Mouse (Mus musculus): ENCODE results near the gene Gm9936. TPM values are rescaled to one million over a fixed set of nuclear protein-coding genes. Genes with fewer than 3 reads are reported as not detected.
A peak's percentile ranks its signal among the peaks of the same experiment; 100 is the strongest.
"Not testable (repeated sequence)": the region's sequence is repeated elsewhere in the genome, so short reads cannot be mapped to it uniquely, and the experiment has no call there.

Gm9936 gene
- polyA plus RNA-seq, 1 experiment from 2014 or later = 0.28 TPM

- Histone ChIP-seq H3K4me1 (peaks cover 25% of the 10 kb centered on the region), H3K27me3 (no peaks in the 10 kb centered on the region), H3K4me3 (no peak overlapping the region), H3K9me3 (no peaks in the 10 kb centered on the region), H3K27ac (no peak overlapping the region), H3K9ac (no peak overlapping the region), H3K36me3 (no peaks in the 10 kb centered on the region), H3K4me2 (replicated peaks) (no peak overlapping the region)
- WGBS = 61% methylated on average over 6 of the region's 6 CpGs
- no peak for ATAC-seq (ENCODE audit: low FRiP score, low read depth)
Measured at GRCm38 (mm10) chr5:114876331-114876730, 17.8 kb upstream of the Gm9936 start.

- no peak for ATAC-seq (ENCODE audit: low FRiP score, low read depth)
- Histone ChIP-seq H3K27me3 (no peaks in the 10 kb centered on the region), H3K4me1 (peaks cover 25% of the 10 kb centered on the region), H3K27ac (no peak overlapping the region), H3K9ac (no peak overlapping the region), H3K4me2 (replicated peaks) (no peak overlapping the region), H3K9me3 (no peaks in the 10 kb centered on the region), H3K4me3 (no peak overlapping the region), H3K36me3 (no peaks in the 10 kb centered on the region)
- 53% methylated on average over 6 of the region's 6 CpGs for WGBS
Measured at GRCm38 (mm10) chr5:114875858-114876257, 17.4 kb upstream of the Gm9936 start.

GRCm38 (mm10) chr5:114865279-114865678 lies 6.8 kb upstream of the Gm9936 start:
- no peaks in the 10 kb centered on the region for H3K4me1 ChIP-seq
- no peak overlapping the region for H3K27ac ChIP-seq
- H3K4me2 ChIP-seq (replicated peaks) = no peak overlapping the region
- H3K9me3 ChIP-seq = peaks cover 16% of the 10 kb centered on the region
- H3K27me3 ChIP-seq = 0 out of 2 replicates have a peak, but pooled peaks cover 3% of the 10 kb centered on the region
- H3K4me3 ChIP-seq = no peak overlapping the region
- no peak for ATAC-seq (ENCODE audit: low FRiP score, low read depth)
- no peaks in the 10 kb centered on the region for H3K36me3 ChIP-seq
- 88% methylated on average over 12 of the region's 12 CpGs for WGBS
- no peak overlapping the region for H3K9ac ChIP-seq

DNA sequence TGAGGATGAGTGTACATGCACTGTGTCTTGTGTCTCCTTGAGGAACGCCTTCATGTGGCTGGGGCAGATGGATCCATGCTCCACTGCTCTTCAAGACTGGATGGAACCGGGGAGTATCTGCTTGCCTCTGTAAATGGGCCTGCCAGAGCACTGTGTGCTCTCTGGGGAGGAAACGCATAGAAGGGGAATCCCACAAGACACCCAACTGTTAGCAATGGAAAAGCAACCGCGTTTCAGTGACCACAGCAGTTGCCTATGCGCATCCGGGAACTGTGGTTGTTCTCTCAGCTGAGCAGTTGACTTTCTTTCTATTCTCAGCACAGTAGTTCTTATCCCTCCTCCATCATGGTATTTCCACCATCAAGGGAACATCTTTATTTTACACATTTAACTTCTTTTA lies 6.3 kb upstream of the Gm9936 start:
- no peak for ATAC-seq (ENCODE audit: low FRiP score, low read depth)
- no peak overlapping the region for H3K4me2 ChIP-seq (replicated peaks)
- no peaks in the 10 kb centered on the region for H3K36me3 ChIP-seq
- H3K4me1 ChIP-seq = no peaks in the 10 kb centered on the region
- no peak overlapping the region for H3K27ac ChIP-seq
- H3K27me3 ChIP-seq = 0 out of 2 replicates have a peak, but pooled peaks cover 3% of the 10 kb centered on the region
- no peak overlapping the region for H3K4me3 ChIP-seq
- H3K9me3 ChIP-seq = peaks cover 16% of the 10 kb centered on the region
- 81% methylated on average over 7 of the region's 7 CpGs for WGBS
- H3K9ac ChIP-seq = no peak overlapping the region

DNA sequence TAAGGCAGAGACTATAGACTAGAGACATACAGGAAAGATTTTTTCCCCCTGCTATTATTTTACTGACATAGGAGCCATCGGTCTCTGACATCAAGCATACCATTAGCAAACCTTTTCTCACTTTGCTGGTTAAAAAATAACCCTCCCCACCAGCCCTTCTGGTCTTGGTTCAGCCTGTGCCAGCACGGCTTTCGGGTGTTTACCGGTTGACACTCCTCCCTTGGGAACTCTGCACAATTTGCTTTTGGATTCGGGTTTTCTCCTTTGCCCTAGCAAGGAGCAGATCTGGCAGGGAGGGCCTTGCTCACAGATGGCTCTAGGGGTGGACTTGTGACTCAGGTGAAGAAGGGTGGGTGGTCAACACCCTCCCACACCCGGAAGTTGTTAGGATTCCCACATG lies 3.2 kb upstream of the Gm9936 start:
- no peak overlapping the region for H3K4me2 ChIP-seq (replicated peaks)
- no peaks in the 10 kb centered on the region for H3K9me3 ChIP-seq
- H3K27ac ChIP-seq = no peak overlapping the region
- no peak overlapping the region for H3K4me3 ChIP-seq
- no peak overlapping the region for H3K9ac ChIP-seq
- H3K36me3 ChIP-seq = no peaks in the 10 kb centered on the region
- H3K4me1 ChIP-seq = no peaks in the 10 kb centered on the region
- 78% methylated on average over 6 of the region's 6 CpGs for WGBS
- no peak for ATAC-seq (ENCODE audit: low FRiP score, low read depth)
- H3K27me3 ChIP-seq = peaks cover 18% of the 10 kb centered on the region

DNA sequence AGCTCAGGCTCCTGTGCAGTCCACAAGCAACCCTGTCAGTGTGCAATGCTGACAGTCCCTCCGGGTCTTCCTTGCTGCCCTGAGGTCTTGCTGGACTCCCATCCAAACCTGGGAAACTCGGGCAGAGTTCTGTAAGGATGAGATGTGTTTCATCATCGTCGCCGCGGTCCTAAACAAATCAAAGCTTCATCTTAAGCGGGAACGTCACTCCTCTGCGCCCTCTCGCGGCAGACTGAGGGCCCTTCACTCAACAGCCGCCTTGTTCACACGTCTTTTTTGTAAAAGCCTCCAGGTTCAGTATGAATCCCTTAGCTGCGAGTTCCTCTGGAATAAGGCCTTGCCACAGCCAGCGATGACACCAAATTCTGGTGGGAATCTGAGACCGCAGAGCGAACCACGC lies 771 bp upstream of the Gm9936 start:
- peak overlapping the region; percentile 68 for H3K4me2 ChIP-seq (replicated peaks)
- peaks cover 21% of the 10 kb centered on the region for H3K27me3 ChIP-seq
- peak overlapping the region; percentile 45; the same call in 1 of the 2 replicates for H3K9ac ChIP-seq
- ATAC-seq (ENCODE audit: low FRiP score, low read depth) = no peak
- no peaks in the 10 kb centered on the region for H3K36me3 ChIP-seq
- peak overlapping the region; percentile 38 for H3K4me3 ChIP-seq
- H3K9me3 ChIP-seq = no peaks in the 10 kb centered on the region
- peaks cover under 1% of the 10 kb centered on the region; the same call in 1 of the 2 replicates for H3K4me1 ChIP-seq
- 6% methylated on average over 18 of the region's 18 CpGs for WGBS
- H3K27ac ChIP-seq = no peak overlapping the region

DNA sequence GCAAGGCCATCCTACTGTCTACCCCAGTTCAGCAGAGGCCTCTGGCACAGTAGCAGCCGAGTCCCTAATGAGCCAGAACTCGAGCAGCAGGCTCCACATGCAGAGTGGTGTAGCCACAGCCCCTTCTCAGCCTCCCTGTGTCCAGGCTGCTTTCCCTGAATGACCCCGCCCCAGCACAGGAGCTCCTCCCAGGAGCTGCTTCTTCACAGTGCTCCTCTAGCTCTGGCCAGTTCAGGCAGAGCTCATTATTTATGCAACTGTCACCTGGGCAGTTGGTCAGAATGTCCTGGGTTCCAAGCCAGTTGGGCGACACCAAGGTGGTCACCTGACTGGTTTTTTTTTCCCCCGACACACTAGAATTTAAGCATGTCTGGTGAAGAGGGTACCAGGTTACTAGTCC lies 5.1 kb downstream of the Gm9936 start, which contains the start of gene 4930519G04Rik:
4930519G04Rik (plus strand) TSS at position 301 of the 400 bp plus-strand sequence.
- not testable (repeated sequence) for H3K9me3 ChIP-seq; H3K36me3 ChIP-seq; H3K4me3 ChIP-seq; H3K4me1 ChIP-seq; H3K4me2 ChIP-seq (replicated peaks); H3K27ac ChIP-seq; H3K9ac ChIP-seq; ATAC-seq (ENCODE audit: low FRiP score, low read depth)
- WGBS = 71% methylated on average over 3 of the region's 5 CpGs
- H3K27me3 ChIP-seq = peaks cover 18% of the 10 kb centered on the region

GRCm38 (mm10) chr5:114851565-114852236 lies 6.8 kb downstream of the Gm9936 start:
- H3K9me3 ChIP-seq = no peaks in the 10 kb centered on the region
- H3K9ac ChIP-seq = no peak overlapping the region
- H3K36me3 ChIP-seq = no peaks in the 10 kb centered on the region
- H3K27me3 ChIP-seq = 0 out of 2 replicates have a peak, but pooled peaks cover 3% of the 10 kb centered on the region
- 80% methylated on average over 20 of the region's 20 CpGs for WGBS
- no peak overlapping the region for H3K4me3 ChIP-seq
- ATAC-seq (ENCODE audit: low FRiP score, low read depth) = no peak
- peaks cover 4% of the 10 kb centered on the region; the same call in 1 of the 2 replicates for H3K4me1 ChIP-seq
- no peak overlapping the region for H3K4me2 ChIP-seq (replicated peaks)
- no peak overlapping the region for H3K27ac ChIP-seq

GRCm38 (mm10) chr5:114844371-114844770 lies 14.1 kb downstream of the Gm9936 start:
- H3K9ac ChIP-seq; H3K4me3 ChIP-seq; H3K27ac ChIP-seq; H3K9me3 ChIP-seq; H3K27me3 ChIP-seq; H3K36me3 ChIP-seq; H3K4me2 ChIP-seq (replicated peaks); ATAC-seq (ENCODE audit: low FRiP score, low read depth): not testable (repeated sequence)
- H3K4me1 ChIP-seq = peaks cover 17% of the 10 kb centered on the region
- WGBS = 57% methylated on average over 2 of the region's 2 CpGs

GRCm38 (mm10) chr5:114842674-114843073 lies 15.8 kb downstream of the Gm9936 start:
- 61% methylated on average over 5 of the region's 5 CpGs for WGBS
- no peaks in the 10 kb centered on the region for H3K9me3 ChIP-seq
- H3K27me3 ChIP-seq = no peaks in the 10 kb centered on the region
- no peak for ATAC-seq (ENCODE audit: low FRiP score, low read depth)
- no peak overlapping the region for H3K27ac ChIP-seq
- H3K4me2 ChIP-seq (replicated peaks) = no peak overlapping the region
- no peaks in the 10 kb centered on the region for H3K36me3 ChIP-seq
- no peak overlapping the region for H3K4me3 ChIP-seq
- no peak overlapping the region for H3K9ac ChIP-seq
- peaks cover 17% of the 10 kb centered on the region for H3K4me1 ChIP-seq

DNA sequence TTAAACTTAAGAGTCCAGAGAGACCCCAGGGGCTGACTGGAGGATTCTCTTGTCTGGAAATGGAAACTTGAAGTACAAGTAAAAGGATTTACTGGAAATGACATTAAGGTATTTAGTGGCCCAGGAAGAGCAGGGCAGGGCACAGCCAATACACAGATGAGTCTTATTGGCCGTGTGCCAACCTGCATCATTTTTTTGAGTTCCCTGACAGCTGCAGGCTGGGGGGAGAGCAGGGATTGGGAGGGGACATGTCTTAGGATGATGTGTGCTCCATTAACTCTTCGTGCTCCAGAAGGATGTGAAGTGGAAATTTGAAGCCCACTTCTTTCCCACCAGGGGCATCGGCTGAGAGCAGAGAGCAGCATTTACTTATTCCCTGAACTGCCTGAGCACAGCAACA lies 16.3 kb downstream of the Gm9936 start:
- not testable (repeated sequence) for H3K27me3 ChIP-seq; H3K4me2 ChIP-seq (replicated peaks); H3K36me3 ChIP-seq; H3K9me3 ChIP-seq; H3K9ac ChIP-seq; H3K4me3 ChIP-seq
- ATAC-seq (ENCODE audit: low FRiP score, low read depth) = peak; percentile 24
- Histone ChIP-seq H3K4me1 (peaks cover 17% of the 10 kb centered on the region), H3K27ac (peak overlapping the region; percentile 22; the same call in 1 of the 2 replicates)
- WGBS = 38% methylated on average over 3 of the region's 3 CpGs

- H3K4me2 ChIP-seq (replicated peaks); H3K9me3 ChIP-seq; ATAC-seq (ENCODE audit: low FRiP score, low read depth); H3K9ac ChIP-seq; H3K36me3 ChIP-seq; H3K4me3 ChIP-seq; H3K27me3 ChIP-seq; H3K27ac ChIP-seq: not testable (repeated sequence)
- WGBS = 48% methylated on average over 5 of the region's 5 CpGs
- H3K4me1 ChIP-seq = peaks cover 17% of the 10 kb centered on the region
Measured at GRCm38 (mm10) chr5:114840481-114840880, 18.0 kb downstream of the Gm9936 start.

DNA sequence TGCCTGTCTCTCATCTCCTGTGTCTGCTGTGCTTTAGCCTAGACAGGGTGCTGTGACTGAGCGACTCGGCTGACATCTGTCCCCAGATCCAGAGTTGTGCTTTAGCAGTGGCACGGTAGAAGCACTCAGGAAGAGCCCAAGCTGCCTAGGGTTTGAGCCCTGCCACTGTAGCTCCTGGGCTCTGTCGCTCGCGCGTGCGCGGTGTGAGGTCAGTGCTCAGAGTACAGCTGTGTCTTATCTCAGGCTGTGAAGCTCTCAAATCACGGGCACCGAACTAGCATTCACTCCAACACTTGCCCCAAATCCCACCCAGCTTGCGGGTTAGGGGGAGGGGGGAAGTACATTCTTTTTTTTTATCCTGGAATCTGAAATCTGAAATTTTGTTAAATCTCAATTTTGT lies 21.6 kb downstream of the Gm9936 start:
- H3K27me3 ChIP-seq = no peaks in the 10 kb centered on the region
- H3K27ac ChIP-seq = no peak overlapping the region
- WGBS = 60% methylated on average over 12 of the region's 12 CpGs
- peaks cover 1% of the 10 kb centered on the region; the same call in 1 of the 2 replicates for H3K4me1 ChIP-seq
- ATAC-seq (ENCODE audit: low FRiP score, low read depth) = no peak
- H3K36me3 ChIP-seq = no peaks in the 10 kb centered on the region
- no peak overlapping the region for H3K9ac ChIP-seq
- no peak overlapping the region for H3K4me3 ChIP-seq
- H3K9me3 ChIP-seq = no peaks in the 10 kb centered on the region
- no peak overlapping the region for H3K4me2 ChIP-seq (replicated peaks)
